Mouse (Mus musculus): ENCODE data around the gene Wnt3a.
"Not testable (repeated sequence)": the region's sequence is repeated elsewhere in the genome, so short reads cannot be mapped to it uniquely, and the experiment has no call there.

Gene Wnt3a

DNA sequence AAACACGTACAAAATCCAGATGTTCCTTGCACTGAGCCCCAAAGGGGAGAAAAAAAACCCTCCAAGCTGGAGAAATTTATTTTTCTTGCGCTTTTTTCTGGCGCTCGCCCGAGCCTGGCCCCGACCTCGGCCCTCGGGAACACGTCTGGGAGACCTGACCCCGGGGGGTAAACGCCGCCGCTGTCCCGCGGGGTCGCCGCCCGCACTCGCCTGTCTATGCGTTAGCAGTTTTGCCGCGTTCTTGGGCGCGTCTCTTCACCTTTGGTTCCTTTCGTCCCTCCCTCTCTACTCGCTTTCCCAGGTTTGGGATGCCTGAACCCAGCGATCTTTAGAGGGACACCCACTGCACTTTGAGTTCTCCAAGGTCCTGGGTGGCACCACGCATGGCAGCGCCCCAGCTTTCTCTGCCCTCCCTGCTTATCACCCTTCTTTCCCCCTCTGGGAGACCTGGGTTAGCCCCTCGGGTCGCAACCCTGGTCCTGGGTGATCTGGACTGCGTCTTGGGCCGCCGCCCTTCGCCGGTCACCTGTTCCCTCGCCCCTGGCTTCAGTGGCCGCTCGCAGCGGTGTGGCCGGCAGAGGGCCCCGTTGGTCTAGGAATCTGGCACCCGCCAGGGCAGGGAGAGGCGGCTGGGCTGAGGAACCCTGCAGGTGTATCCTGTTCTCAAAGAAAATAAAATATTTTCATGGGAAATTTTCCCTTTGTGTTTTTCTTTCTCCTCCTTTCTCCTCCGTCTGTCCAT lies 17.0 kb upstream of the Wnt3a start:
- DNase-seq (ENCODE audit: low spot score in 2 of 2), result peak; percentile 48 to 76

DNA sequence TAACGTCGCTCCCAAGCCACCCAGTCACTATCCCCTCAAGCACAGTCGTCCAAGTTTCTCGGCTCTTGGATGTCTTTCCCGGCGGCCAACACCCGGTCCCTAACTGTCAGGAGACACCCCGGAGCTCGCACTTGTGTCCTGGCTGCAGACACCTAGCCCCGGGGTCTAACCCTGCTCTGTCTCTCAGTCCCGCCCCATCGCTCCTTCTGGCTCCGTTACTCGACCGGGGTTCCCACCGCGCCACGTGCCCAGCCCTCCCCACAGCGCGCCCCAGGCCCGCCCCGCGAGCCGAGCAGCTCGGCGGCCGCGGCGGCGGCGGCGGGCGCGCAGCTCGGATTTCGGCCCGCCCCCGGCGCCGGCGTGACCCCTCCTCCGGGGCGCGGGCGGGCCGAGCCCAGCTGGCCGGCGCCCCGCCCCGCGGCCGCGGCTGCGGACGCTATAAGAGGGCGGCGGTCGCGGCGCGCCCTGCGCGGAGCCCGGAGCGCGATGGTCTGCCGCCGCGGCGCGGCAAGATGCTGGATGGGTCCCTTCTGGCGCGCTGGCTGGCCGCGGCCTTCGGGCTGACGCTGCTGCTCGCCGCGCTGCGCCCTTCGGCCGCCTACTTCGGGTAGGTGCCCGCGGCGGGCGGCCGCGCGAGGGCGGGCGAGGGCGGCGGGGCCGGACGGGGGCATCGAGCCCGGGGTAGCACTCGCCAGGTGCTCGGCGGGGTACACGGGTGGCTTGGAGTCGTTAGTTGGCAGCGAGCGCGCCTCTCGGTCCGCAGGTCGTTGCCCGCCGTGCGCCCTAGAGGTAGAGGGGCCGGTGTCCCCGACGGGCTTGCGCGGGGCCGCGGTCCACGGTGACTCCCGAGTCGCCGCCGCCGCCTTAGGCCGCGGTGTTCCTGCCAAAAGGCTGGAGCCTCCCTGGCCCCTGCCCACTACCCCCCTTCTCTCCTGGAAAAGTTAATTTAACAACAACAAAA lies 16.2 kb upstream of the Wnt3a start, which contains the start of gene Wnt9a:
TSS of gene Wnt9a (plus strand) at position 468 of the 961 bp plus-strand sequence.
- DNase-seq (ENCODE audit: low spot score in 2 of 2), result no peak

DNA sequence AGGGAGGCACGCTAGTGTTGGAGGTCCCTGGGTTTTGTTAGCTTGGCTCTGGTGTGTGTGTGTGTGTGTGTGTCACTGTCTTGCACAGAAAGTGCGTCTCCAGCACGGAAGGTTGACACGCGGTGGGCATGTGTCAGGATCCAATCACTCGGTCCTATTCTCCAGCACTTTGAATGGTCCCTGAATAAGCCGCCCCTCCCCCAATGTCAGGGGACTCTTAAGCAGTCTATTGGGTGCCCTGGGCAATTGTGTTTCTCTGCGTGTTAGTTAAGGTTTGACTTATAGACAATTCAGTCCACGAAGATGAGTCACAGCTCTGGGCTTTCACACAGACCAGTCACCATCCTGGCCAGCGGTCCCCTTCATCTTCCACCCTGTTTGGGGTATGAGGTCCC lies 15.3 kb upstream of the Wnt3a start:
- DNase-seq (ENCODE audit: low spot score in 2 of 2), result no peak

DNA sequence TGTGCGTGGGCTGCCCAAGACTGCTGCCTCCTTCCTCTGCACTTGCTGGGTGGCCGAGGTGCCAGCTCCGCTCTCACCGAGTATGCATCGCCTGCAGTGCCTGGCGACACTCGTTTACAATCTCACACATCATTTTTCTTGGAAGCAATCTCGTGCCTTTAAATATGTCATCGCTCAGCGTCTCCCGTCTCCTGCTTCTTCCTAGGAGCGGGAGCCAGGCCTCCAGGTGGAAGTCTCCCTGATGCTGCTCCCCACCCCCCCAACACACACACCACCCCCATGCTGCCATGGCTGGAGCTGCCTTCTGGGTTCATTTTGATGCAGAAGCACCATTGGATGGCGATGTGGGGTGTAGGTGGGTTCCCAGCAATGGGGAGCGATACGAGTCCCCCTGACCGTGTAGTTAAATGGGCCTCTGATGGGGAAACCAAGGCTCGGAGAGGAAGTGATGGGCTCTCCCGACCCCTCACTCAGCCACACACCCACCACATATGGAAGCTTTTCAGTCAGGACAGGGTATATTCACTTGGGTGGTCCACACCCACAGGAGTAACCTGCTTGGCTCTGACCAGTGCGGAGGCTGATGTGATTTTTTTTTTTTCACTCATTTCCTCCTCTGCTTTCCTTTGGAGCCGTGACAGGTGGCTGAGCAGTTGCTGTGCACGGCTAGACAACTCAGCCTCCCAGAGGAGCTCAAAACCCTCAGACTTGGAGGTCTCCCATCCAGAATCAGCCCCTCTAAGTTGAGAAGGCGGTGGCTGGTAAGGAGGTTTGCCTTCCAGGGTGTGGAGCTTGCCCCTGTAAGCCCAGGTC lies 14.7 kb upstream of the Wnt3a start:
- DNase-seq (ENCODE audit: low spot score in 2 of 2), result no peak

DNA sequence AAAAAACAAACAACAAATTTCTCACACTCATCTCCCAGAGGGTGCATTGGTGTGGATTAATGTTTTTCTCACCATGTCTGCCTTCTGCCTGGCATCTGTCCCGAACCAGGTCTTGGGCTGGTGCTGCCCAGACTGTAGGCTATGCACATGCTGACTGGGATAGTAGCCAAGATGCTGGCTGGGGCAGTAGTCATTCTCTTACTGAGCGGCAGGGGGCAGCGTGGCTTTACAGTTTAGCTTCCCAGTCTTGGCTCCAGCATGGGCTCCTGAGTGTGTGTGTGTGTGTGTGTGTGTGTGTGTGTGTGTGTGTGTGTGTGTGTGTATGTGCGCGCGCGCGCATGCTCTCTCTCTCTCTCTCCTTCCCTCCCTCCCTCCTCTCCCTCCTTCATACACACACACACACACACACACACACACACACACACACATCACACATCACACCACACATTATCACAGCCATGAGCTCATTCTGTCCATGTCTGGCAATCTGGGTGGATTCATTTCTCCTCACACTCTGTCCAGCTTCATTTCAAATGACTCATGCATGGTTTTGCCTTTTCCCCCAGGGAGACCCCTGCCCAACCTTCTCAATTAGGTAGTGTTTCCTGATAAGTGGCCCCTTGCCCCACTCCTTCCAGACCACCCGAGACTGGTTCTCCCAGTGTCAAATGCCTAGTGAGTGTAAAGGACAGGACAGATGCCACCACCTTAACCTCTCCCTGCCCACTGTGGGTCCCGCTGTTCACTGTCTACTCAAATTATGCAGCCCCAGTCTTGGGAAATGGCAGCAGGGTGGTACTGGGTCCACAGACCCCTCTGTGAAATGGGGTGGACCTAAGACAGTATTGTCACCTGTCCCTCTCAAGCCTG lies 12.4 kb upstream of the Wnt3a start:
- DNase-seq (ENCODE audit: low spot score in 2 of 2), result peak; percentile 50 to 74

DNA sequence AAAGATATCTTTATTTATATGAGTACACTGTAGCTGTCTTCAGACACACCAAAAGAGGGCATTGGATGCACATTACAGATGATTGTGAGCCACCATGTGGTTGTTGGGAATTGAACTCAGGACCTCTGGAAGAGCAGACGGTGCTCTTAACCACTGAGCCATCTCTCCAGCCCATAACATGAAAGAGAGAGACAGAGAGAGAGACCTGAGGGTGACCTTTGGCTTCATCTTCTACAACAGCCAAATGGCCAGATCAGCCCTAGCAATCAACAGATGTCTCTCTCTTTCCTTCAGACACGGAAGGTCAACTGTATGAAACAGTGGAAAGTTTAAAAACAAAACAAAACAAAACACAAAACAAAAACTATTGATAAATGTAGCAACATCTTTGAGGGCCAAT lies 10.5 kb upstream of the Wnt3a start:
- not testable (repeated sequence) for DNase-seq (ENCODE audit: low spot score in 2 of 2)

DNA sequence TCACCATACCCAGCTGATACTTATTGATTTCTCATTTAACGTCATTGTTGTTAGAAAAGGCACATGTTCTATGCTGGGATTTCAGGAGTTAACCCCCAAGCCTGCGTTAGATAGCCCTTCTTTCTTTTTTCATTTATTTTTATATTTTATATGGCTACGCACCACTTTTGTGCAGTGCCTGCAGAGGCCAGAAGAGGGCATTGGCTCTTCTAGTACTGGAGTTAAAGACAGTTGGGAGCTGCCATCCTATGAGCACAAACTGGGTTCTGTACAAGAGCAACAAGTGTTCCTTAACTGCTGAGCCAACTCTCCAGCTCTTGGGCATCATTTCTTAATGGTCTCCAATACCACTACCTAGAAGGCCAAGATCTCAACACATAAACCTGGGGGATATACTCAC lies 9.6 kb upstream of the Wnt3a start:
- DNase-seq (ENCODE audit: low spot score in 2 of 2), result no peak

DNA sequence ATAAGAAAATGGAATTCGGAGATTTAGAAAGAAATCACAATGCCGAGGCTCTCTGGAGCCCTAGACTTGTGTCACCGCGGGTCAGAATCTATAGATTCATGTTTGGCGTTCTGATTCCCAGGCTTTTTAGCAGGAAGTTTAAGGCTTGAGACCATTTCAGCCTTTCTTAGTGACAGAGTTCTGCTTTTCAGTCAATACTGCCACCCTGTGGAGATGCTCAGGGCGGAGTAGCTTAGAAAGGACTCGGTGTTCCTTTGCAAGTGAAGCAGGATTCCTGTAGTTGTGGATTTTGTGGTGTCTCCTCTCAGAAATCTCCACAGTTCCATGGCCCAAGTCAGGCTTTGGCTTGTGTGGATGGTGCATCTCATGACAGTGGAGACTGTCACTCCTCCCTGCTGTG lies 7.4 kb upstream of the Wnt3a start:
- DNase-seq (ENCODE audit: low spot score in 2 of 2), result no peak

DNA sequence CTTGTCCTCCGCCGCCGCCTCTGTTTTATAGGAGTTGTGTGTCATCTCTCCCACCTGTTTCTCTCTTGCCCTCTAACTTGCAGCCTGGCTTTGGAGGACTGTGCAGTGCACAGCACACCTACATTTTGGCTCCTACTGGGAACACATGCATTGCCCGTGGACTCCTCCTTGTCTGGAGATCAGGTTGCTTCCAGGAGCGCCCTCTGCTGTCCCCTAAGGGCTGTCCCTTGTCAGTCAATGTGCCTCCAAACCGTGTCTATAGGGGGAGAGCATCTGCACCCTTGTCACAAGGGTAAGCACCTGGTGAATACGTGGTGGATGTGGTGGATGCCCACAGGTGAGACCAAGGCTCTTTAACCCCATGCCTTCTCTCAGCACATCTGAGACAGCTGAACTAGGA lies 3.1 kb upstream of the Wnt3a start:
- DNase-seq (ENCODE audit: low spot score in 2 of 2), result peak; percentile 53 to 77

DNA sequence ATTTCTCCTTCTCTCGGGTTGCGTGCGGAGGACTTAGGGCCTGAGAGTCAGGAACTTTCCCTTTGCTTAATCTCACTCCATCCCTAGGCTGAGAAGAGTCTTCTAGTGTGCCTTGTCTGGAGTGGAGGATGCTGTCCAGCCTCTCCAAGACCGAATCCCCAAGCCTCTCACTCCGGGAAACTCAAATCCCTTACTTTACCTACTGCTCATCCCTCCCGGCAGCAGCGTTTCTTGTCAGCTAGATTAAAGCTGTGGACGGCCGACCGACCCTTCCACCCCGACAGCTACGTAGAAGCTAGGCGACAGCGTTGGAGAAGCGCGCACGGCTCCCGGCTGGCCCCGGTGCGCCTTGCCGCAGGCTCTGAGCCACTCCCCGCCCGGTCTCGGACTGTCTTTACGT lies 846 bp downstream of the Wnt3a start:
- no peak for DNase-seq (ENCODE audit: low spot score in 2 of 2)

DNA sequence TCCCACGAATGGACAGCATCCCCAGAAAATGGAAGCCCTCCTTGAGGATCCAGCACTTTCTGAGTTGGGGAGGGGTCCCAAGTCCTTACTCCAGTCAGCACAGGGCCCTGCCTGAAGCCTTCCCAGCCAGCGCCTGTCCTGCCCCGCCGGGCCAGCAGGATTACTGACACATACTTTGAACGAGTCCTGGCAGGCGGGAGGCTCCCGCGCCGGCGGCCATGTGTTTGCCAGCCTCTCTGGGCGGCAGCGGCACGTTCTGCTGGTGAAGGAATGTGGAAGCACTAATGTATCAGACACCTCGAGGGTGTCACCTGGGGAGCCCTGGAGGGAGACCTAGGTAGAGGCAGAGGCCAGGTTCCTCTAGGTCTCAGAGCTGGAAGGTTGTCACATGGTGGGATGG lies 6.4 kb downstream of the Wnt3a start:
- no peak for DNase-seq (ENCODE audit: low spot score in 2 of 2)

DNA sequence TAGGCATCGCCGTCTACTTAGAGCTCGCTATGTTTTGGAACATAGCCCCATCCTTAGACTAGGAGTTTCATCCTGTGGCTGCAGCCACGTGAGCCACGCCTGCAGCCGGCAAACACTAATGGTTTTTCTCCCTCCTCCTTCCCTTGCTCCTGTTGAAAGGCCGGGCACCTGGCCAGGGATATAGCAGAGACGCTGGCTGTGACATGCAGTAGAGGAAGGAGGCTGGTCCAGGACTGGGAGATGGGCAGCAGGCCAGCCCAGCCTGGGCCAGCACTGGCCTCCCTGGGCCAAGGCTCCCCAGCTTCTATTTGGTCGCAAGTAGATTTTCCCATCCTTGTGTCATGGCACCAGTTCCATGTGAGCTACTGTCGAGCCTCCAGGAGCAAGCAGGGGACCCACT lies 7.6 kb downstream of the Wnt3a start:
- no peak for DNase-seq (ENCODE audit: low spot score in 2 of 2)

DNA sequence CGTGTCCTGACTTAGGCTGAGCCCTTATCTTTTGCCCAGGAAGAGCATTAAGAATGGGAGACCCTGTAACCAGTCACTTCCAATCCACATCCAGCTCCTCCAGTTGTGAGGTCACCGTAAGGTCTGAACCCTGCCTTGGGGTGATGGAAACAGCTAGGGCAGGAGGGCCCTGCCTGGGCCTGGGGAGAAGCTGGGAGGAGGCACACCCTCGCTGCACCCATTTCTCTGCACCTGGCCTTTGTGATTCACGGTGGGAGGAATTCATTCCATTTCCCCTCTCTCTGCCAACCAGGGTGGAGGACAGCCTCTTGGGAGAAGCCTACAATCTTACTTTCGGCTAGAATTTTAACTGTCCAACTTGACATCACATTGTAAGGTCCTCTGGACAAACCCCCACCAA lies 8.4 kb downstream of the Wnt3a start:
- no peak for DNase-seq (ENCODE audit: low spot score in 2 of 2)

DNA sequence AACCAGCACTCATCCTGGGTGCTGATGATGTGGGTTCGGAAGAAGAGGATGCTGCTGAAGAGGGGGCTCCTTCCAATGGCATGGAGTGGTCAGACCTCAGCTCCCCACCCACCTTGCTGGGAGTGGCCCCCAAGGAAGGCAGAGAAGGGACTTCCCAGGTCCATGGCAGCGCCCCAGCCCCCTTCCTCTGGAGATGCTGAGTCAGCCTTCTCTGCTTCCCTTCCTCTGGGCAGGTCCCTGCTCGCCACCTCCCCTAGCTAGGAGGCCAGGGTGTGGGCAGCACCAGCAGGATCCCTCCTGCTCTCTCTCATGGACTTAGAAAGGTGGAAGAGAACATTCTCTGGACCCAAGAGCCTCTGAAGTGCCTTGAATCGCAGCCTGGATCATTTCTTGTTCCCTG lies 12.5 kb downstream of the Wnt3a start:
- peak in 1 of 2 experiments; percentile 56 for DNase-seq (ENCODE audit: low spot score in 2 of 2)

DNA sequence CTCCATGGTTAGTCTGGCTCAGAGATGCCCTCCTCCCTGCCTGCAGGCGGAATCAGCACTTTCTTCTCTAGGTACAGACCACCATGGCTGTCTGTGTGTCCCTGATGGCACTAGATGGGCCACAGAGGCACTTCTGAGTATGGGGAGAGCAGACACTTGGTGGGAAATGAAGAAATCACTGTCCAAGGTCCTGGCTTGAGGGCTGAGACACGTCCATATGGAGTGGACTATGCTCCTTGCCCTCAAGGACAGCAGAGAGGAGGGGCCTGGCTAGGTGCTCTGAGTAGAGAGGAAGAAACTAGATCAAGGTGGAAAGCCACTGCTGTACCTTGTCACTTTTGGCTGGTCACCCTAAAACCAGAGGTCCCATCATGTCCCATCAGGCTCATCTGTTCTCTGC lies 13.7 kb downstream of the Wnt3a start:
- DNase-seq (ENCODE audit: low spot score in 2 of 2), result no peak

DNA sequence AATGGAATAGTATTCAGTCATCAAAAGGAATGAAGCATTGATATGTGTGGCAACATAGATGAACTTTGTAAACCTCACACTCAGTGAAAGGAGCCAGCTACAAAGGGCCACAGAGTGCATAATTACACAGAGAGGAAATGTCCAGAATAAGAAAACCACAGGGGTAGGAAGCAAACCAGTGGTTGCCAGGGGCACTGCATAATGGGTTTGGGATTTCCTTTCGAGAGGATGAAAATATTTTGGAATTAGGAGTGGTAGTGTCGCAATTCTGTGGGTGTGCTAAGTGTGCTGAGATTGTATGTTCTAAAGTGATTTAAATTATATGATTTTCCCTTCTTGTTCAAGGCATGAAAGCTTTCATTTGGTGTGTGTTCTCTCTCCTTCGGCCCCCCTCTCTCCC lies 16.4 kb downstream of the Wnt3a start:
- no peak for DNase-seq (ENCODE audit: low spot score in 2 of 2)

DNA sequence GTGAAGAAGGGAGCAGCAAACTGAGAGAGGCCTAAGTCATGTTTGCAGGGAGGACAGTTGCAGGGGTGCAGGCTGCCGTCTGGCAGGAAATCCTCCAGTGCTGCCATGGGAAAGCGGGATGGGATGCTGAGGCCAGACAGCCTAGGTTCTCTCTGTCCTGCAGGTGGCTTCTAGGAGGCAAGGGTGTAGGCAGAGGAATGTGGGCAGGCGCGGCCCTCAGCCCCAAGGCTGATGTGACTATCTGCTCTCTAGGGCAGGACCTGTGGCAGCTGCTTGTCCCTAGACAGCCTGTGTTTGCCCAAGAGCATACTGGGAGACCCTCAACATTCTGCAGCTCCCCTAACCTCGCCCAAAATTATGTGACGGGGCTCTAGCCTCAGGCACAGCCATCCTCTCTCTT lies 23.8 kb downstream of the Wnt3a start:
- no peak for DNase-seq (ENCODE audit: low spot score in 2 of 2)

DNA sequence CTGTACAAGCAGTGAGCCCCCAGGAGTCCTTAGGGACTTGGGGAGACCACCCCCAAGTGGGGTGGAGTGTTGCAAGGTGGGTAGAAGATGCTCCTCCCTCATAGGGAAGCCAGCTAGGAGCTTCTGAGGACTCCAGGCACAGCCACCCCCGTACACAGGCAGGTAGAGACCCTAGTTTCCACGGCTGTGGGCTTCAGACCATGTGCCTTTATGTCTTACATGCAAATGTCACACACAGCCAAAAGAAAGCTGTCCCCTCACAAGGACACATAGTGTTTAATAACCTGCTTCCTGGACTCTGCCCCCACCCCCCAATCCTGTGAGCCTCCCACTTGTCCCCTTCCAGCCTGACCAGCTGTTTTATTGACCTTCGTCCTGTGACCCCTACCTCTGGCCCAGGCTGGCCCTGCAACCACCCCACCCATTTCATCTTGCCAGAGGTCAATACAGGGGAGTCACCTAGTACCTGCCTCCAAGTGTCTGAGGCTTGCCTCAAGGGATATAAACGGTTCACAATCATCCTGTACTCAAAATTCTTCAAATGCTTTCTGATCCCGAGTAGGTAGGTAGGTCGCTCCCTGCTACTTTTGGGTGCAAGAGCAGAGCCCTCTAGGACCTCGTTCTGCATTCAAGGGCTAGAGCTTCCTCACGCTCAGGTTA lies 25.3 kb downstream of the Wnt3a start:
- no peak for DNase-seq (ENCODE audit: low spot score in 2 of 2)

DNA sequence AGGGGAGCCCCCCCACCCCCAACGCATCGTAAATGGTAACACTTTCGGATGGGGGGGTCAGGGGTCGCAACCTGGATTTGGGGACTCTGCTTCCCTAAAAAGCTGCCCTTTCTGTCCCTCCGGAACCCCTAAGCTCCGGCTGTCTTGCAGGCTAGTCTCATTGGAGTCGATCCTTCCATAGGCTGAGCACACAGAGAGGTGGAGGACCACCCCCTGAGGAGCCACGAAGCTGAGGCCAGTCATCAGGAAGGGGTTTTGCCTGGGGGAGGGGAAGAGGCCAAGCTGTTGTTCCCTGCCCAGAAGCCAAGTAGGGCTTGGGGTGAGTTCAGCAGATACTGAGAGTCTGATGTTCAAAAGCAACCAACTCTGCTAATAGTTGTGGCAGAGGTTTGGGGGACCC lies 26.0 kb downstream of the Wnt3a start:
- no peak for DNase-seq (ENCODE audit: low spot score in 2 of 2)

DNA sequence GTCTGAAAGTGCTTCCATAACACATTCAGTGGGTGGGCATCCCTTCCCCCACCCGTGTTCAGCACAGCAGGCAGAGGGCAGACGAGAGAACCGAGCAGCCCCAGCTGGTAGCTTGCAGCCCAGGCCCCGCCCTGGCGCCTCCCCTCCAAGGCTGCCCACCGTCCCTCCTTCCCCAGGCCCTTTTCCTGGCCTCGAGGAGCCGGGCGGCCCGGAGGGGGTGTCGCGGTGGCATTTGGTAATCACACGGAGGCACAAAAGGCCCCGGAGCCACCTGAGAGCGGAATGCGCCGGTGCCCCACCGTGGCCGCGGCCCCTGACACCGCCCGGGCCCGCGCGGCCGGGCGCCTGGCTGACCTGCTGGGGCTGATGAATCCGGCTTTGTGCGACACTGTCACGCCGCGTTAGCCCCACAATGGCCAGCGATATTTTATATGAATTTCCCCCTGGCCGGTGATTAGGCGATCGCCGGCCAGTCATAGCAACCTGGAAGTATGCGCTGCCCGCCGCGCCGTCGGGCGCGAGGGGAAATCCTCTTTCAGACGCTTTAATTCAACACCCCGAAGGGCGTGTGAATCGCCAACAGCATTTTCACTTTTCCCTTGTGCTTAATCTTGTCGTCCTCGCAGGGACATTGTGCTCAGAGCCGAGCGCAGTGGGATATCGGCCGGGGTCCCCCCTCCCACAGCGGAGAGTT lies 26.5 kb downstream of the Wnt3a start:
- DNase-seq (ENCODE audit: low spot score in 2 of 2), result peak; percentile 27 to 72

All from spleen, postnatal 4 days (tissue).